Mouse (Mus musculus) right cerebral cortex, postnatal 36 days (tissue): ENCODE measurements around the gene Mreg.
A peak's percentile ranks its signal among the peaks of the same experiment; 100 is the strongest.

Experiments
- DNase-seq, 2 experiments: peaks; one replicate each; pipeline ENCODE4 v3.0.0; 2022; ENCODE audit warnings: low spot score in 2 of 2, mixed read lengths in 1 of 2

Mreg gene

DNA sequence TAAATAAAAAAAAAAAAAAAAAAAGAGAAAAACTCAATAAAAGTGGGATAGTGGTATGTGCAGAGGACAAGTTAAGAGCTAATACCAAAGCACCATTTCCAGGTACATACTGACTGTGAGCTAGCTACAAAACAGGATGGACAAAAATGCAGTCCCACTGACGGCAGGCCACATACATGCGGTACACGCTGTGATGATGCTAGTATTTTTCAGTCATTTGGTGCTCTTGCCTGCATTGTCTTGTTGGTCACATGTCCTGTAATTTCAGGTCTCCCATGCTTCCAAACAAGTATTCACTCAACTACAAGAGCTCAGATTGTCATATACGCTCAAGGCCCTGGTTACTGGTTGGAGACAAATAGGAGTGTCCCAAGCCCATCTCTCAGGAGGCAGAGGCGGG is 15.4 kb upstream of the Mreg start:
- DNase-seq, result no peak

DNA sequence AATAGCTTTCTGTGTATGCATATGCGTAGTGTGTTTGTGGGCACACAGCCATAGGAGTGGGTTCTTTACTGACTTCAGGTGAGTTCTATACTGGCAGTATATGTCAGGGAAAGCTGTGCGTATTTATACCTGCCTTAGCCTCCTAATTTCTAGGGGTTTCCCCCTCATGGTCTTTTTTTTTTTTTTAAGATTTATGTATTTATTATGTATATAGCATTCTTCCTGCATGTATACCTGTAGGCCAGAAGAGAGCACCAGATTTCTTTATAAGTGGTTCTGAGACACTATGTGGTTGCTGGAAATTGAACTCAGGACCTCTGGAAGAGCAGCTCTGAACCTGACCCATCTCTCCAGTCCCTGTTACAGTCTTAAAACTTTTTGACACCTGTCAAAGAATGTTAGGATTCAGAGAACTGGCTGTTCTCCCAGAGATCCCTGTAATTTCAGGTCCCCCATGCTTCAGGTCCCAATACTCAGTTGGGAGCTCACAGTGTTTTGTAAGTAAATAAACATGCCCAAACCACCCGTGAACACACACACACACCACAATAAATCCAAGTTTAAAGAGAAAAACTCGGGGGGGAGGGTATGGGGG is 14.9 kb upstream of the Mreg start:
- DNase-seq, result no peak

- DNase-seq, result no peak
Measured at GRCm38 (mm10) chr1:72226172-72226886, 14.2 kb upstream of the Mreg start.

DNA sequence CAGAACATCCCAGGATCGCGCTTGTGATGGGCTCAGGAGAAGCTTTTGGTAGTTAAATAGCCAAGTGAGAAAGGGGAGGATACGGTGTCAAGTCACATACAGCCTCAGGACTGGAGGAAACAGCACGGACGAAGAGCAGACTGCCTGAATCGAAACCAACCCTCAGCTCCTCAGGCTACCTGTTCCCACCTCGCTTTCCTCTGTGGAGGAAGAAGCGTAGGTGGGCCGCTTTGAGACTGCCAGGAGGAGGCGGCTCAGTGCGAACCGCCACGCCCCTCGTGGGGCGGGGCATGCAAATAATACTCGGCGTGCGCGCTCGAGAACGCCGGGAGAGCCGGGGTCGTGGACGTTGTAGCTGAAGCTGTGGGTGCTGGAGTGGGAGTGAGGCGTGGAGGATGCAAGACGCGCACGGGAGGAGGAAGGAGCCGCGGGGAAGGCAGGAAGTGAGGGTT is 13.6 kb upstream of the Mreg start:
- DNase-seq, result peak; percentile 74 to 76

GRCm38 (mm10) chr1:72225054-72225718 is 13.1 kb upstream of the Mreg start:
- DNase-seq, result no peak

- DNase-seq, result peak; percentile 41 to 58
Measured at GRCm38 (mm10) chr1:72220008-72220407, 7.9 kb upstream of the Mreg start.

- DNase-seq, result no peak
Measured at GRCm38 (mm10) chr1:72219116-72219515, 7.0 kb upstream of the Mreg start.

GRCm38 (mm10) chr1:72218626-72219025 is 6.5 kb upstream of the Mreg start:
- no peak for DNase-seq

- DNase-seq, result no peak
Measured at GRCm38 (mm10) chr1:72216761-72217160, 4.7 kb upstream of the Mreg start.

DNA sequence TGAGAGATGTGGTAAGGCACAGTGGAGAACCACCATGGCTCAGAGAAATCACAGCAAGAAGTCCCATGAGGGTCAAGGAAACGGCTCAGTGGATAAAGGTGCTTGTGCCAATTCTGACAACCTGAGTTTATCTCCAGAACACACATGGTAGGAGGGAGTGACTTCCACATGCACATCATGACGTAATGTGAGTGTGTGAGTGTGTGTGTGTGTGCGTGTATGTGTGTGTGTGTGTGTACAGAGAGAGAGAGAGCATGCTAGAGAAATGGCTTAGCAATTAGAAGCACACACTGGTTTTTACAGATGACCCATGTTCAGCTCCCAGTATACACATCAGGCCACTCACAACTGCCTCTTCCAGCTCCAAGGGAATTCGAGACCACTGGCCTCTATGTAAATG is 3.1 kb upstream of the Mreg start:
- DNase-seq, result no peak

DNA sequence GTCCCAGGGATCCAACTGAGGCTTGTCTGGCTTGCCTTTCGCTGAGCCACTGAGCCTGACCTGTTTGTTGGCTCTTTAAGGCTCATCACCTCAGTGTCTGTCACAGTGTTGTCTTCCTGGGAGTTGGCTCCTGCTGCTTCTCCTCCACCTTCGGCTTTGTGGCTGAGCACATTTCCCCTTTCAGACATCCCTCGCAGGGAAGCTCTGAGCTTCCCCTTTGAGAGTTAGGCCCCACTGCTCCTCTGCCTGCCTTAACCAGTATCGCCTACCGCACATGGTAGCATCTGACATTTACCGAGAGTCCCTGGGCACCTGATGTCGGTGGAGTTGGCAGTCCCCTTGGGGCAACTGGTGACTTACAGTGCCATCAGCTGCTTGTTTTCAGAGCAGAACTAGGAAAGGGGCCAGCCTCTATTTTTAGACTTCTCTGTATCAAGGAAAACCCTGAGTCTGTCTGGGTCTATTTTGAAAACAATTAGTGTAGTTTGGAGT is 2.4 kb upstream of the Mreg start:
- no peak for DNase-seq

- no peak for DNase-seq
Measured at GRCm38 (mm10) chr1:72213954-72214353, 1.8 kb upstream of the Mreg start.

- DNase-seq, result no peak
Measured at GRCm38 (mm10) chr1:72210803-72211679, 1.1 kb downstream of the Mreg start.

DNA sequence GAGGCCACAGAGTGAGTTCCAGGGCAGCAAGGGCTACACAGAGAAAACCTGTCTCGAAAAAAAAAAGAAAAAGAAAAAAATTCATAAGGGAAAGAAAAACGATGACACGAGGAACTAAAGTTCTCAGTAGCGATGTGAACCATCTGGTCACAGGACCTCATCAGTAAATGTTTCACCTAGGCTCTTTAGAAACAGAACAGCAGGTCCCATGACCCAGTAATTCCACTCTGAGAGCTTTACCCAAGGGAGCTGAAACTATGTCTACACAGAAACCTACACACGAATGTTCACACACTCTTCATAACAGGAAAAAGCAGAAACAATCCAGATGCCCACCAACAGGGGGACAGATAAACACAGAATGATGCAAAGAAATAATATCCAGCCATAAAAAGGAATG is 4.0 kb downstream of the Mreg start:
- DNase-seq, result no peak

- DNase-seq, result no peak
Measured at GRCm38 (mm10) chr1:72205113-72205512, 7.0 kb downstream of the Mreg start.

DNA sequence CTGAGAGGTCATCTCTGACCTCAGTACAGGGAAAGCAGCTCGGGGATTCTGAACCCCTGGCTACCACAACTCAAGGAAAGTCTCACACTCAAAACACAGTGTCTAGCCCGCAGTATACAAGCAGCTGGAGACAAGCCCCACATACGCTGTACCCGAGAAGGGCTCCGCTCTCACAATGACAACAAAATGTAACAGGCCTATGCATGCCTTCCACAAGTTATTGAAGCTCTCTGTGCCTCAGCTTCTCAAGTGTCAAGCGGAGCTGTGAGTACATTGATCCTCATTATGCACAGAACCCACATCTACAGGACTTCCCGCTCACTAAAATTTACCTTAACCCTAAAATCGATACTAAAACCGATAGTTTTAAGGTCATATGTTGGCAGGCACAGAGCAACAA is 8.9 kb downstream of the Mreg start:
- DNase-seq, result no peak

- DNase-seq, result no peak
Measured at GRCm38 (mm10) chr1:72202705-72203104, 9.4 kb downstream of the Mreg start.

GRCm38 (mm10) chr1:72202068-72202467 is 10.0 kb downstream of the Mreg start:
- DNase-seq, result no peak

DNA sequence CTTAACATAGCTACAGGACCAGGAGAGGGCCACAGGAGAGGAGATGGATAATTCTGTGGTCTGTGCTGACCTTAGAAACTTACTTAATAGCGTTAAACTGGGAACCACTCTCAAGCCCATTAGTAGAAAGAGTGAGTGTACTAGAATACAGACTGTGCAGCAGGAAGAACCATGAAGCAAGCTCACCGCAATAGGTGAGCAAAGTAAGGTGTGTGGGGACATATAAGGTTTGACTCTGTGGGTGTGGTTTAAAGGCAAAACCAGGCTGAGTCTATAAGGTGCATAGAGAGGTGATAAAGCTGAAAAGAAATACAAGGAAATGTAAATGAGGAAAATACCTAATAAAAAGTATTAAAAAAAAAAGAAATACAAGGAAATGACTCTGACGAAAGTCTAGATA is 11.0 kb downstream of the Mreg start:
- no peak for DNase-seq

DNA sequence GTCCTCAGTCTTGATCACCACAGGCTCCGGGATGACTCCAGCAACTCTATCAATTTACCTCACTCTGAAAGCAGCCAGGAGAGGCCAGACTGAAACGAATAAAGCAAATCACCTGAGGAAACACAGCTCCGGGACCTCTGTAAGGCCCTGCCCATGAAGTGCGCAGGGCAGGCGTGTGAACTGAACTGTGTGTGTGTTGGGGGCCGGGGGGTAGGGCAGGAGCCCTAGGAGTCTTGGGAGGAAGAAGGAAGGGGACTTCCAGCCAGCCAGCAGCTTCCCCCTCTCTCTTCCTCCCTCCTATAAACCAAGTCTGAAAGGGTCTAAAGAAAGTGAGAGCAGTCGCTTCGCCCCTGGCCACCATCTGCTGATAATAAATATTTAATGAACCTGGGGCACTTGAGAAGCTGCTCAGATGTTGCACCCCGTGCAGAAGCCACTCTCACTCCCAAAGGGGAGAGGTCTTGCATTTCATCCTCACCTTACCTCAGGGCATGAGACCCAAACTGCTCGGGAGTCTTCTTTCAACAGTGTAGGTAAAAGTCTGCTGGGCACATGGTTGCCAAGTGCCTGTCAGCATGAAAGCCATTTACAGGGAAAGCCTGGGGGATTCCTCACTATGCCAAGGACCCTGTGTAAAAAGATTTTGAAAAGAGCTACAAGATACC is 13.8 kb downstream of the Mreg start:
- no peak for DNase-seq

DNA sequence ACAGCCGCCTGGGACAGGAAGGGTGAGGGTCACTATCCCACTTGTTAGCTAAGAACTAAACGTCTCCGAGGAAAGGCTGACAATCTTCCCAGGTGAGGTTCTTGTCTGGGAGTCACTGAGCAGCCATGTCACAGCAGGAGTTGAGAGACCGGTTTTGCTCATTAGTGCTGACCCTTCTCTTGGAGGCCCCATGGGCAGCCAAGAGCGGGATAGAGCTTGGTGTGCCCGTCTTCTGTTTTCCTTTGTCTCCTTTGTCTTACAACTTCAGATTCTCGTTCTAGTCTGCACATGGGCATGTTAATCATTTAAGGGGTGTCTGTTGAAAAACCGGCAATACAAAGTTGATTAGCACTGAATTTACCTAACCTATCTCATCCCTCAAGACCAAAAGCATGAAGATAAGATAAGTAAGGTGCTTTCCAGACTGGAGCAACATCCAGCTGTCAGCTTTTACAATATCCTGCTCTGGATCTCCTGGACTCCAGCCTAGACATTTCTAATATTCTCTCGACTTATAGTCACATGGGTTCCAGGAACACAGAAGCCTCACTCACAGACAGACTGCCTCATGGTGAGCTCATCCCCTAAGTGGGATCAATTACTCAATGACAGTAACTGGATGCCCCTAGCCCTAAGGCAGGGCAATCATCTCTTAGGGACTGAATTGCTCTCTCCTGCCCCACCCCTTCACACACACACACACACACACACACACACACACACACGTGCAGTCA is 15.3 kb downstream of the Mreg start:
- DNase-seq, result no peak
